In the genomic region with DNA sequence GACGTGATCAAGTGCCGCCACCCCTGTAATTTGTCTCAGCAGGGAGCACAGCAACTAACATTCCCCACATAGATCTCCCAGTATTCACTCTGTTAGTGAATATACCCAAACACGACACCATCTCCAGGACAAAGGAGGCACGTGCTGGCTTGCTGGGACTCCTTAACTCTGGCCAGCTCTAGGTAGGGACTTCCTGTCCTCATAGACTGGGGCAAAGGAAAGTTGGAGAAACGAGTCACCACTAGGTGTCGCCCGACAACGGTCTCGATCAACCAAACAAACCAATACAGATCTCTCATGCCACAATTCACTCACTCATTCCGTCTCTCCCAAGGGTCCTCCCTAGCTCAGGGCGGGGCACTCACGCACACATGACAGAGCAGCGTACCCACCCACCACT, we compare ENCODE assay signal across 9 mouse cellular contexts. TPM values are rescaled to one million over a fixed set of nuclear protein-coding genes. Genes with fewer than 3 reads are reported as not detected.
DNase-seq lines count a peak whose midpoint lies in the region; ATAC-seq lines count a peak whose summit lies in the region.
"Had no signal": no experiment of that assay in that cellular context is flagged by ENCODE, and none has a peak within 500 bp of the region (broad histone marks: within the 10 kb centered on the region; RNA-seq: fewer than 3 reads in every experiment).

No protein-coding gene starts in this region.

- H3K9ac ChIP-seq in forebrain, embryonic 15.5 days (replicated peaks) = no peak overlapping the region

- ATAC-seq in forebrain, embryonic 15.5 days (replicated peaks) = no peak

- no peaks in the 10 kb centered on the region for H3K36me3 ChIP-seq in forebrain, embryonic 10.5 days (replicated peaks)
- no peaks in the 10 kb centered on the region for H3K36me3 ChIP-seq in forebrain, embryonic 15.5 days

- H3K4me2 ChIP-seq in forebrain, embryonic 15.5 days (replicated peaks) = no peak overlapping the region

- H3K4me1 ChIP-seq in forebrain, embryonic 10.5 days = no peaks in the 10 kb centered on the region
- no peaks in the 10 kb centered on the region for H3K4me1 ChIP-seq in forebrain, embryonic 15.5 days

- no peak overlapping the region for H3K27ac ChIP-seq in forebrain, embryonic 10.5 days
- H3K27ac ChIP-seq in forebrain, embryonic 15.5 days (replicated peaks) = no peak overlapping the region

- peak; percentile 91 for DNase-seq in forebrain, embryonic 10.5 days (ENCODE audit: extremely low spot score, low spot score)
- peak; percentile 93 for DNase-seq in MN1 (ENCODE audit: low spot score)
- DNase-seq in cerebellum, adult 9-11 months = peak; percentile 74
- DNase-seq in gonadal fat pad, adult 2 months (ENCODE audit: low read depth) = peak; percentile 28
- peak; percentile 86 to 89 for DNase-seq in layer of hippocampus, postnatal 14 days (ENCODE audit: low spot score in 2 of 2)
- DNase-seq in mesoderm, embryonic 11.5 days (ENCODE audit: low read depth, low spot score) = peak; percentile 89
- DNase-seq in telencephalon, adult 2 months (ENCODE audit: low read depth, low spot score) = peak; percentile 55

- H3K27me3 ChIP-seq in forebrain, embryonic 10.5 days (ENCODE audit: poor library complexity, severe bottlenecking) = no peaks in the 10 kb centered on the region
- no peaks in the 10 kb centered on the region for H3K27me3 ChIP-seq in forebrain, embryonic 15.5 days

- no peak overlapping the region for H3K4me3 ChIP-seq in forebrain, embryonic 10.5 days
- H3K4me3 ChIP-seq in forebrain, embryonic 15.5 days = no peak overlapping the region
- H3K4me3 ChIP-seq: myocyte had no signal

- 16% methylated on average over 13 of the region's 13 CpGs for WGBS in forebrain, embryonic 10.5 days
- WGBS in forebrain, embryonic 15.5 days = 12% methylated on average over 13 of the region's 13 CpGs

- peaks cover 5% of the 10 kb centered on the region; the same call in 1 of the 2 replicates for H3K9me3 ChIP-seq in forebrain, embryonic 10.5 days
- no peaks in the 10 kb centered on the region for H3K9me3 ChIP-seq in forebrain, embryonic 15.5 days

RNA-seq across cellular contexts. Expression of a gene that starts 15.6 kb away (rescaled TPM):
- not detected in 2 replicates for polyA plus RNA-seq in forebrain, embryonic 10.5 days (2016; fragmentation: Nextera tagmentation; extraction: Ambion mirVana)
- not detected in 2 replicates for polyA plus RNA-seq in forebrain, embryonic 15.5 days (2015; fragmentation: Nextera tagmentation; extraction: Ambion mirVana)
- not detected in 2 replicates for polyA plus RNA-seq in gonadal fat pad, adult 2 months (2012; rRNA removed)
- total RNA-seq in layer of hippocampus, postnatal 14 days (2021) = not detected
- polyA plus RNA-seq: myocyte had no signal

RNA-seq across cellular contexts. Expression of a gene that starts 23.2 kb away (rescaled TPM):
- 0.11 and 0.19 TPM in 2 replicates for polyA plus RNA-seq in forebrain, embryonic 10.5 days (2016; fragmentation: Nextera tagmentation; extraction: Ambion mirVana)
- 0.11 and 0.20 TPM in 2 replicates for polyA plus RNA-seq in forebrain, embryonic 15.5 days (2015; fragmentation: Nextera tagmentation; extraction: Ambion mirVana)
- polyA plus RNA-seq in gonadal fat pad, adult 2 months (2012; rRNA removed) = 0.08 and 0.15 TPM in 2 replicates
- under 1 TPM in 1 of 2 experiments, not detected in 1; 0.25 TPM for total RNA-seq in layer of hippocampus, postnatal 14 days (2021)
- polyA plus RNA-seq: myocyte had no signal

RNA-seq across cellular contexts. Expression of a gene that starts 28.9 kb away (rescaled TPM):
- polyA plus RNA-seq in forebrain, embryonic 10.5 days (2016; fragmentation: Nextera tagmentation; extraction: Ambion mirVana) = 13.0 and 15.5 TPM in 2 replicates
- polyA plus RNA-seq in forebrain, embryonic 15.5 days (2015; fragmentation: Nextera tagmentation; extraction: Ambion mirVana) = 32.7 and 36.8 TPM in 2 replicates
- polyA plus RNA-seq in gonadal fat pad, adult 2 months (2012; rRNA removed) = 108 and 120 TPM in 2 replicates
- 10 to 100 TPM; 31.6 to 32.0 TPM for total RNA-seq in layer of hippocampus, postnatal 14 days (2021)

RNA-seq across cellular contexts. Expression of a gene that starts 58.7 kb away (rescaled TPM):
- 21.8 and 29.7 TPM in 2 replicates for polyA plus RNA-seq in forebrain, embryonic 10.5 days (2016; fragmentation: Nextera tagmentation; extraction: Ambion mirVana)
- 45.0 and 49.1 TPM in 2 replicates for polyA plus RNA-seq in forebrain, embryonic 15.5 days (2015; fragmentation: Nextera tagmentation; extraction: Ambion mirVana)
- polyA plus RNA-seq in gonadal fat pad, adult 2 months (2012; rRNA removed) = 12.5 and 12.6 TPM in 2 replicates
- 10 to 100 TPM; 33.9 to 44.0 TPM for total RNA-seq in layer of hippocampus, postnatal 14 days (2021)

Comparison
In these comparisons a context has a peak if more than half of its experiments do, and no peak if none do; other contexts are left out.
1. DNase-seq: peak in every context shown above with its lines; median percentile 93 in MN1; 91 in forebrain, embryonic 10.5 days; 89 in mesoderm, embryonic 11.5 days; 88 in layer of hippocampus, postnatal 14 days; 74 in cerebellum, adult 9-11 months; 55 in telencephalon, adult 2 months; 28 in gonadal fat pad, adult 2 months.